Mouse (Mus musculus): ENCODE measurements around the gene Gripap1. TPM values are rescaled to one million over a fixed set of nuclear protein-coding genes. Genes with fewer than 3 reads are reported as not detected.

Gene Gripap1
- polyA plus RNA-seq, 1 experiment, result 53.9 TPM

DNA sequence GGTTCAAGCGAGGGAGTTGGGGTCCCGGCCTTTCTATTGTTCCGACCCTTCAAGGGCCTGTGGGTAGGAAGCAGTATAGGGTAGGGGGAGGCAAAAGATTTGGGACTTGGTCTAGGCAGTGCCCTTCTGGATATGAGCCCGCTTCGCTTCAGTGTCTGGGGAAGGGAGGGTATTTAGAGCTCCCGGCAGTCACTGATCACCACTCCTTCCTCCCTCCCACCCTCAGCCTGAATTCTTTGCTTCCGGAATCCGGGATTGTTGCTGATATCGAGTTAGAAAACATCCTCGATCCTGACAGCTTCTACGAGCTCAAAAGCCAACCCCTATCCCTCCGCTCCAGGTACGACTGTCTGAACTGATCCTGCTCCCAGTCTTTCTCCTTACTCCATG, 24.3 kb upstream of the Gripap1 start:
- no peaks in the 10 kb centered on the region for H3K27me3 ChIP-seq (ENCODE audit: control insufficient read depth, insufficient read depth, low read length)
- 72% methylated on average over 13 of the region's 13 CpGs for WGBS
- TF ChIP-seq POLR2A (IDR thresholded peaks at IDR 0.05; ENCODE audit: low read depth, low read length), result no peak
- no peak for TF ChIP-seq CTCF (IDR thresholded peaks at IDR 0.05; ENCODE audit: extremely low read depth, insufficient read depth, insufficient read length, insufficient replicate concordance)
- peaks cover 2% of the 10 kb centered on the region; the same call in 1 of the 2 replicates for H3K4me1 ChIP-seq (ENCODE audit: control insufficient read depth, insufficient read depth, insufficient read length)
- peak overlapping the region; percentile 29; the same call in 1 of the 2 replicates for H3K27ac ChIP-seq (ENCODE audit: insufficient read depth, low read length)
- H3K36me3 ChIP-seq (ENCODE audit: control insufficient read depth, insufficient read depth, low read length), result peaks cover 10% of the 10 kb centered on the region
- H3K4me3 ChIP-seq (ENCODE audit: extremely low read depth, insufficient read depth, insufficient read length), result no peak overlapping the region
- DNase-seq (ENCODE audit: low read depth in 1 of 2, low spot score in 2 of 2), result no peak

DNA sequence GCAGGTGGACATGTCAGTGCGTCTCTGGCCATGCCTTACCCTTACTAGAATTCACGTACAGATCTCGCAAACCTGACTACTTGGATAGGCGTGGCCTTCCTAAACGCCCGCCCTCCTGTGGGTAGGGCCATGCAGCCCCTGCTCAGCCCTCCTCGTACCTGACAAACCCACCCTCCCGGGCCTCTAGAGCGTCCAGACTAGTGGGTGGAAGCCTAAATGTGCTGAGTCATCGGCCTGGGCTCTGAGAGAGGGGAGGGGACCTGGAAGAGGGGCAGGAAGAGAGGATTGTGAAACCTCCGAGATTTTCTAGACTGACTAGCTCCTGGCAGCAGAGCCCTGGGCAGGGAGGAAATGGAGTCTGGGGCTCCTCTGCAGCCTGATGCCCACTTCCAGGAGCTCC, 23.8 kb upstream of the Gripap1 start:
- no peaks in the 10 kb centered on the region for H3K27me3 ChIP-seq (ENCODE audit: control insufficient read depth, insufficient read depth, low read length)
- peaks cover 13% of the 10 kb centered on the region for H3K36me3 ChIP-seq (ENCODE audit: control insufficient read depth, insufficient read depth, low read length)
- H3K4me3 ChIP-seq (ENCODE audit: extremely low read depth, insufficient read depth, insufficient read length), result no peak overlapping the region
- H3K27ac ChIP-seq (ENCODE audit: insufficient read depth, low read length), result no peak overlapping the region; the same call in 1 of the 2 replicates
- WGBS, result 47% methylated on average over 11 of the region's 11 CpGs
- no peak for TF ChIP-seq CTCF (IDR thresholded peaks at IDR 0.05; ENCODE audit: extremely low read depth, insufficient read depth, insufficient read length, insufficient replicate concordance)
- TF ChIP-seq POLR2A (IDR thresholded peaks at IDR 0.05; ENCODE audit: low read depth, low read length), result no peak
- H3K4me1 ChIP-seq (ENCODE audit: control insufficient read depth, insufficient read depth, insufficient read length), result peaks cover 2% of the 10 kb centered on the region; the same call in 1 of the 2 replicates
- DNase-seq (ENCODE audit: low read depth in 1 of 2, low spot score in 2 of 2), result no peak

DNA sequence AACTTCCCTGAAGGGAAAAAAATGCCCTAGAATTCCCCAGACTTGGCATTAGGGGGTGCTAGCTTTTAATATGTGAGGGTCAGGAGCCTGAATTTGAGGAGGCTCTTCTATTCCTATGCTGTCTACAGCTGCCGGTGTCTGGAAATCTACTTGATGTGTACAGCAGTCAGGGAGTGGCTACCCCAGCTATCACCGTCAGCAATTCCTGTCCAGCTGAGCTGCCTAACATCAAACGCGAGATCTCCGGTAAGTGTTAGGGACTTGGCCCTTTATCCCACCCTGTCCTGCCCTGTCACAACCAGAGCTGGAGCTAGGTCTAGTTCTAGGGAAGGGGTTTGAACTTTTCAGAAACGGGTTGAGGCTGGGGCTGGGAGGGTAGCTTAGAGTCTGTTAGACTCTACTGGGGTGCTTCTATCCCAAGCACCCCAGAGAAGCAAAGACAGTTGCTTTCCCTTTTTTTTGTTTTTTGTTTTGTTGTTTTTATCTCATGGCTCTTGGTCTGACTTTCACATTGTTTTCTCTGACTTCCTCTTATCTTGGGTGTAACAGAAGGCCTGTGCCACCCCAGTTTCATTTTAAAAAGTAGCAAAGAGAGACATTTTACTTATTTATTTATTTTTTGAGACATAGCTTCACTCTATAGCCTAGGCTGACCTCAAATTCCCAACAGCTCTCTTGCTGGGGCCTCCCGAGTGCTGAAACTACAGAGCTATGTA, 20.1 kb upstream of the Gripap1 start:
- TF ChIP-seq POLR2A (IDR thresholded peaks at IDR 0.05; ENCODE audit: low read depth, low read length), result no peak
- no peak for TF ChIP-seq CTCF (IDR thresholded peaks at IDR 0.05; ENCODE audit: extremely low read depth, insufficient read depth, insufficient read length, insufficient replicate concordance)
- Histone ChIP-seq H3K4me3 (ENCODE audit: extremely low read depth, insufficient read depth, insufficient read length) (no peak overlapping the region), H3K4me1 (ENCODE audit: control insufficient read depth, insufficient read depth, insufficient read length) (no peaks in the 10 kb centered on the region), H3K27ac (ENCODE audit: insufficient read depth, low read length) (peak overlapping the region; percentile 22; the same call in 1 of the 2 replicates), H3K36me3 (ENCODE audit: control insufficient read depth, insufficient read depth, low read length) (peaks cover 21% of the 10 kb centered on the region), H3K27me3 (ENCODE audit: control insufficient read depth, insufficient read depth, low read length) (no peaks in the 10 kb centered on the region)
- WGBS, result 78% methylated on average over 7 of the region's 7 CpGs
- no peak for DNase-seq (ENCODE audit: low read depth in 1 of 2, low spot score in 2 of 2)

DNA sequence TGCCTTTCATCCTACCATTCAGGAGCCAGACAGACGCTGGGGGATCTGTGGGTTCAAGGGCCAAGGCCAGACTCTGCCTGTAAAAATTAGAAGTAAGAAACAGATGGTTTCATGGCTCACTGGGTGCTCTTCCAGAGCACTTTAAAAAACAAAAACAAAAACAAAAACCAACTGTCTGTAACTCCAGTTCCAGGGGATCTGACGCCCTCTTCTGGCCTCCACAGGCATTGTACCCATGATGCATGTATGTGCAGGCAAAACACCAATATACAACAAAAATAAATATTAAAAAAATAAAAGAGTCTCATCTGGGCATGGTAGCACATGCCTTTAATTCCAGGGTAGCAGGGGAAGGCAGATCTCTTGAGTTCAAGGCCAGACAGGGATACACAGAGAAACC, 16.8 kb upstream of the Gripap1 start:
- H3K4me1 ChIP-seq (ENCODE audit: control insufficient read depth, insufficient read depth, insufficient read length), result no peaks in the 10 kb centered on the region; the same call in 1 of the 2 replicates
- H3K4me3 ChIP-seq (ENCODE audit: extremely low read depth, insufficient read depth, insufficient read length), result no peak overlapping the region
- H3K27ac ChIP-seq (ENCODE audit: insufficient read depth, low read length), result no peak overlapping the region
- DNase-seq (ENCODE audit: low read depth in 1 of 2, low spot score in 2 of 2), result no peak
- no peak for TF ChIP-seq POLR2A (IDR thresholded peaks at IDR 0.05; ENCODE audit: low read depth, low read length)
- no peak for TF ChIP-seq CTCF (IDR thresholded peaks at IDR 0.05; ENCODE audit: extremely low read depth, insufficient read depth, insufficient read length, insufficient replicate concordance)
- H3K27me3 ChIP-seq (ENCODE audit: control insufficient read depth, insufficient read depth, low read length), result no peaks in the 10 kb centered on the region
- 64% methylated on average over 2 of the region's 2 CpGs for WGBS
- peaks cover 12% of the 10 kb centered on the region; the same call in 1 of the 2 replicates for H3K36me3 ChIP-seq (ENCODE audit: control insufficient read depth, insufficient read depth, low read length)

DNA sequence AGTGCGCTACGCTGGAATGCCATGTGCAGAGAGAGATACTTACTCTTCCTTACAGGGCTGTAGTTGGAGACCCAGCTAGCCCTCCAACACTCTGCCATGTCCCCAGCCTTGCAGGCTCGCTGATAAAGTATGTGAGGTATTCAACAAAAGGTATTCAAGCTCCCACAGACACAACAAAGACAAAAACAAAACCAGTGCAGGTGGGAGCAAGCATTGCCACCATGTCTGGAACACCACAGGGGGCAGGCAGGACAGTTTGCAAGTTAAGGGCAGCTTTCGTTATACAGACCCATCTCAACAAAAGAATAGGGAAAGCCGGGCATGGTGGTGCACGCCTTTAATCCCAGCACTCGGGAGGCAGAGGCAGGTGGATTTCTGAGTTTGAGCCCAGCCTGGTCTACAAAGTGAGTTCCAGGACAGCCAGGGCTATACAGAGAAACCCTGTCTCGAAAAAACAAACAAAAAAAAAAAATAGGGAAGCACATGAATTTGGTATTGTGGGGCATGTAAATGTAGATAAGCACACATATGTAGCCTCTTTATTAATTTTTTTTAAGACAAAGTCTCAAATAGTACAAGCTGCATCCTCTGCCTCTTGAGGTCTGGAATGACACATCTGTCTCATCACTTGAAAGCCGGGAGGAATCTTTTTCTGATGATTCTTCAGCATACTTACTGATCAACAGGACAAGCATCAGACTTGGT, 13.9 kb upstream of the Gripap1 start:
- Histone ChIP-seq H3K4me3 (ENCODE audit: extremely low read depth, insufficient read depth, insufficient read length) (no peak overlapping the region), H3K27me3 (ENCODE audit: control insufficient read depth, insufficient read depth, low read length) (no peaks in the 10 kb centered on the region), H3K36me3 (ENCODE audit: control insufficient read depth, insufficient read depth, low read length) (peaks cover 8% of the 10 kb centered on the region; the same call in 1 of the 2 replicates), H3K4me1 (ENCODE audit: control insufficient read depth, insufficient read depth, insufficient read length) (no peaks in the 10 kb centered on the region; the same call in 1 of the 2 replicates), H3K27ac (ENCODE audit: insufficient read depth, low read length) (no peak overlapping the region)
- TF ChIP-seq CTCF (IDR thresholded peaks at IDR 0.05; ENCODE audit: extremely low read depth, insufficient read depth, insufficient read length, insufficient replicate concordance) (no peak), POLR2A (IDR thresholded peaks at IDR 0.05; ENCODE audit: low read depth, low read length) (no peak)
- 78% methylated on average over 9 of the region's 9 CpGs for WGBS
- no peak for DNase-seq (ENCODE audit: low read depth in 1 of 2, low spot score in 2 of 2)

DNA sequence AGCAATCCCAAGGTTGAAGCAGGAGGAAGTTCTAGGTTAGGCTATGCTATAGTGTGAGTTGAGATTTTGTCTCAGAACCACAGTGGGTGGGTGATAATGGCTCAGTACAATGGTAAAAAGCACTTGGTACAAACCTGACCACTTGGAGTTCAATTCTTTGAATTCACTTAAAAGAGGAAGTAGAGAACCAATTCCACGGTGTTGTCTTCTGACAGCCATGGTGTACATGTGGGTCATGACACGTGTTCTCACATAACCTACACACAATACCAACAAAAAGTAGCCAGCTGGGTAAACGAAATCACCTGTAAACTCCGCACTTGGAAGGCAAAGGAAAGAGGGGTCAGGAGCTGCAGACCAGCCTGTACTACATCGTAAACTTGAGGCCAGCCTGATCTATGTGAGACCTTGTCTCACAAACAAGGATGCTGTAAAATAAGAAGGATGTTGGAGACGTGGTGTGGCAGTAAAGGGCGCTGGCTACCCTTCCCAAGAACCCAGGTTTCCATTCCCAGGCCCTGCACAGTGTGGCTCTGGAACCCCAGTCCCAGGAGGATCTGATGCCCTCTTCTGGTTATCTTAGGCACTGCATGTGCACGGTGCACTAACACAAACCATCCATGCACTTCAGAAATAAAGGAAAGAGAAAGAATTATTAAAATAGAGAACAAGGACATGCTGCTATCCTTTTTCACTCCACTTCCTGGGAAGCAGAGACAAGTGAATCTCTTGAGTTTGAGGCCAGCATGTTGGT, 13.1 kb upstream of the Gripap1 start:
- no peaks in the 10 kb centered on the region; the same call in 1 of the 2 replicates for H3K4me1 ChIP-seq (ENCODE audit: control insufficient read depth, insufficient read depth, insufficient read length)
- H3K36me3 ChIP-seq (ENCODE audit: control insufficient read depth, insufficient read depth, low read length), result peaks cover 6% of the 10 kb centered on the region; the same call in 1 of the 2 replicates
- TF ChIP-seq CTCF (IDR thresholded peaks at IDR 0.05; ENCODE audit: extremely low read depth, insufficient read depth, insufficient read length, insufficient replicate concordance) (peak; percentile 39; the same call in 1 of the 2 replicates), POLR2A (IDR thresholded peaks at IDR 0.05; ENCODE audit: low read depth, low read length) (no peak)
- peak in 1 of 2 experiments; percentile 25 for DNase-seq (ENCODE audit: low read depth in 1 of 2, low spot score in 2 of 2)
- no peak overlapping the region for H3K4me3 ChIP-seq (ENCODE audit: extremely low read depth, insufficient read depth, insufficient read length)
- no peak overlapping the region for H3K27ac ChIP-seq (ENCODE audit: insufficient read depth, low read length)
- H3K27me3 ChIP-seq (ENCODE audit: control insufficient read depth, insufficient read depth, low read length), result no peaks in the 10 kb centered on the region
- 45% methylated on average over 8 of the region's 8 CpGs for WGBS

Data from spleen, adult 2 months (tissue).